Mouse (Mus musculus) kidney, adult 2 months (tissue): Measurements from ENCODE around the gene Mcat. TPM values are rescaled to one million over a fixed set of nuclear protein-coding genes. Genes with fewer than 3 reads are reported as not detected.
"Not testable (repeated sequence)": the region's sequence is repeated elsewhere in the genome, so short reads cannot be mapped to it uniquely, and the experiment has no call there.

Experiments
- DNase-seq: peaks from one replicate; pipeline ENCODE4 v3.0.0; 2021
- H3K27ac ChIP-seq: fragments of 200-500 bp; 2 replicates; pipeline ENCODE4 v1.5.1; 2012; ENCODE audit warnings: low read depth, low read length, control low read depth, inconsistent platforms; ENCODE audit not compliant: insufficient read depth
- H3K27me3 ChIP-seq: fragments of 200-500 bp; replicated peaks from 2 replicates; pipeline ENCODE4 v1.6.1; 2012; ENCODE audit warnings: mild to moderate bottlenecking, moderate library complexity, low read length, inconsistent platforms; ENCODE audit not compliant: control insufficient read depth, insufficient read depth
- H3K36me3 ChIP-seq: fragments of 200-500 bp; 2 replicates; pipeline ENCODE4 v1.6.1; 2012; ENCODE audit warnings: mild to moderate bottlenecking, moderate library complexity, low read length, inconsistent platforms; ENCODE audit not compliant: control insufficient read depth, insufficient read depth
- H3K4me1 ChIP-seq: fragments of 200-500 bp; 2 replicates; pipeline ENCODE4 v1.6.1; 2011; ENCODE audit warnings: low read length; ENCODE audit not compliant: control insufficient read depth, insufficient read depth
- H3K4me3 ChIP-seq: fragments of 200-500 bp; 2 replicates; pipeline ENCODE4 v1.5.1; 2011; ENCODE audit warnings: mild to moderate bottlenecking, low read depth, low read length, control low read depth; ENCODE audit not compliant: insufficient read depth
- CTCF ChIP-seq: fragments of 200-500 bp; conservative IDR thresholded peaks from 2 replicates; pipeline ENCODE4 v1.5.1; 2011; ENCODE audit warnings: low read depth, mild to moderate bottlenecking, control low read depth, low read length, moderate library complexity, mixed read lengths; ENCODE audit not compliant: insufficient read depth, insufficient read length
- POLR2A ChIP-seq: fragments of 200-500 bp; IDR thresholded peaks from one replicate; pipeline ENCODE4 v1.6.1; 2011; ENCODE audit warnings: low read depth, low read length, control low read depth
- WGBS: fragments of 180-500 bp; shearing (Covaris S2); methylation state at CpG from one replicate; pipeline ENCODE4 v1.1.7; 2018; 5-methylcytosine and 5-hydroxymethylcytosine counted together
- polyA plus RNA-seq: library from polyadenylated mRNA; depleted of rRNA; stranded (reverse); fragments of >200 nt; gene quantifications from 2 replicates; pipeline ENCODE4 v1.2.3, GENCODE M21; 2012

The Mcat gene
- polyA plus RNA-seq, 1 experiment, result 31.8 TPM

GRCm38 (mm10) chr15:83518215-83519048 lies 45.2 kb downstream of the Mcat start:
- 33% methylated on average over 20 of the region's 20 CpGs for WGBS
- Histone ChIP-seq H3K27ac (no peak overlapping the region), H3K27me3 (no peaks in the 10 kb centered on the region), H3K36me3 (no peaks in the 10 kb centered on the region), H3K4me1 (peaks cover 7% of the 10 kb centered on the region; the same call in 1 of the 2 replicates), H3K4me3 (no peak overlapping the region)
- peak; percentile 86 for DNase-seq
- no peak for TF ChIP-seq POLR2A
- peak; percentile 70 for TF ChIP-seq CTCF

- WGBS, result 73% methylated on average over 5 of the region's 5 CpGs
- DNase-seq, result no peak
- Histone ChIP-seq H3K27me3 (no peaks in the 10 kb centered on the region), H3K36me3 (no peaks in the 10 kb centered on the region), H3K4me1 (no peaks in the 10 kb centered on the region), H3K4me3 (no peak overlapping the region), H3K27ac (no peak overlapping the region)
- TF ChIP-seq POLR2A, result no peak
- no peak for TF ChIP-seq CTCF
Measured at GRCm38 (mm10) chr15:83515018-83515417, 48.6 kb downstream of the Mcat start.

GRCm38 (mm10) chr15:83512489-83513281 lies 50.9 kb downstream of the Mcat start:
- H3K36me3 ChIP-seq, result no peaks in the 10 kb centered on the region
- TF ChIP-seq POLR2A (no peak), CTCF (no peak)
- no peak overlapping the region for H3K27ac ChIP-seq
- H3K27me3 ChIP-seq, result no peaks in the 10 kb centered on the region
- WGBS, result 67% methylated on average over 13 of the region's 13 CpGs
- no peak overlapping the region for H3K4me3 ChIP-seq
- no peaks in the 10 kb centered on the region for H3K4me1 ChIP-seq
- no peak for DNase-seq

- H3K36me3 ChIP-seq, result no peaks in the 10 kb centered on the region
- no peak within 1 kb of the TSS for H3K27ac ChIP-seq
- WGBS, result 11% methylated on average over 41 of the region's 41 CpGs
Measured at GRCm38 (mm10) chr15:83510805-83511405, 52.7 kb downstream of the Mcat start, which contains the start of gene Ttll1. Gene Ttll1, minus strand, starts transcription at chr15:83510893.

GRCm38 (mm10) chr15:83509950-83510804 lies 53.4 kb downstream of the Mcat start:
- TF ChIP-seq POLR2A, result no peak
- no peak for TF ChIP-seq CTCF

More at GRCm38 (mm10) chr15:83510805-83511405, 52.7 kb downstream of the Mcat start, which contains the start of gene Ttll1:
- H3K27me3 ChIP-seq, result no peaks in the 10 kb centered on the region
- peak; percentile 98 for DNase-seq
- peak within 1 kb of the TSS; percentile 76 for H3K4me3 ChIP-seq
- no peaks in the 10 kb centered on the region for H3K4me1 ChIP-seq
- peak; percentile 38 for TF ChIP-seq POLR2A
- TF ChIP-seq CTCF, result no peak

GRCm38 (mm10) chr15:83501483-83501882 lies 62.1 kb downstream of the Mcat start:
- H3K27ac ChIP-seq, H3K4me1 ChIP-seq, H3K36me3 ChIP-seq, DNase-seq, H3K4me3 ChIP-seq, H3K27me3 ChIP-seq: not testable (repeated sequence)
- 81% methylated on average over 6 of the region's 6 CpGs for WGBS

More at GRCm38 (mm10) chr15:83509950-83510804, 53.4 kb downstream of the Mcat start:
- 29% methylated on average over 17 of the region's 17 CpGs for WGBS
- H3K4me3 ChIP-seq, result peak overlapping the region; percentile 76
- H3K36me3 ChIP-seq, result no peaks in the 10 kb centered on the region
- no peaks in the 10 kb centered on the region for H3K27me3 ChIP-seq
- no peaks in the 10 kb centered on the region for H3K4me1 ChIP-seq
- H3K27ac ChIP-seq, result no peak overlapping the region
- DNase-seq, result no peak
